Comparison of ENCODE assay signal across 15 mouse cellular contexts in genomic region chr7:121088745-121089144, GRCm38 (mm10). TPM values are rescaled to one million over a fixed set of nuclear protein-coding genes. Genes with fewer than 3 reads are reported as not detected.
DNase-seq lines count a peak whose midpoint lies in the region; ATAC-seq and TF ChIP-seq lines count a peak whose summit lies in the region.
"Had no signal": no experiment of that assay in that cellular context is flagged by ENCODE, and none has a peak within 500 bp of the region (broad histone marks: within the 10 kb centered on the region; RNA-seq: fewer than 3 reads in every experiment).

No protein-coding gene starts in this region.

- intact Hi-C loops in left cerebral cortex, adult 2 months (cut with DNase I) = no loop called here

- no peak for ATAC-seq in CD4-positive, CD25-positive, alpha-beta regulatory T cell, adult 4 months
- no peak for ATAC-seq in activated CD4-positive, CD25-positive, alpha-beta regulatory T cell, adult 4 months

- no peaks in the 10 kb centered on the region for H3K9me3 ChIP-seq in ES-Bruce4 (replicated peaks; ENCODE audit: control insufficient read depth, insufficient read depth, low read length, poor library complexity, severe bottlenecking)
- H3K9me3 ChIP-seq: stomach, embryonic 15.5 days had no signal

- H3K4me1 ChIP-seq in ES-Bruce4 (ENCODE audit: control insufficient read depth, insufficient read depth, low read length) = no peaks in the 10 kb centered on the region

- no peak overlapping the region for H3K27ac ChIP-seq in left cerebral cortex, adult 2 months
- no peak overlapping the region for H3K27ac ChIP-seq in ES-Bruce4 (ENCODE audit: insufficient read depth, low read length)
- H3K27ac ChIP-seq: stomach, embryonic 15.5 days had no signal

- no peak overlapping the region for H3K9ac ChIP-seq in ES-Bruce4 (ENCODE audit: low read depth, poor library complexity, severe bottlenecking)
- H3K9ac ChIP-seq: stomach, embryonic 15.5 days had no signal

- DNase-seq in CD4-positive, CD25-positive, alpha-beta regulatory T cell, adult 2 months (ENCODE audit: low read depth, low spot score) = peak; percentile 17
- no peak for DNase-seq in left cerebral cortex, adult 2 months (ENCODE audit: extremely low spot score in 1 of 2, low spot score in 2 of 2)
- no peak for DNase-seq in left cerebral cortex, adult 18-20 months (ENCODE audit: low spot score in 2 of 2)
- DNase-seq in brain, embryonic 14.5 days (ENCODE audit: low read depth) = no peak
- DNase-seq in adrenal gland, postnatal 36 days = no peak
- DNase-seq: adrenal gland, postnatal 25 days; cerebellum, adult 8-10 months; heart, postnatal 36 days; kidney, adult 11 months had no signal

- peak; percentile 11 for TF ChIP-seq CTCF in left cerebral cortex, adult 2 months (IDR thresholded peaks at IDR 0.05)
- TF ChIP-seq CTCF in ES-Bruce4 (IDR thresholded peaks at IDR 0.05; ENCODE audit: low read depth, low read length) = peak; percentile 33
- 0 out of 2 replicates have a peak, but pooled peaks have one; percentile 21 for TF ChIP-seq CTCF in brain, embryonic 14.5 days (IDR thresholded peaks at IDR 0.05; ENCODE audit: borderline replicate concordance, extremely low read depth, insufficient read depth, insufficient read length)

- no peak for TF ChIP-seq POLR2A in ES-Bruce4 (IDR thresholded peaks at IDR 0.05; ENCODE audit: insufficient read depth, low read length)
- no peak for TF ChIP-seq POLR2A in brain, embryonic 14.5 days (IDR thresholded peaks at IDR 0.05; ENCODE audit: borderline replicate concordance, extremely low read depth, insufficient read depth, insufficient read length, poor library complexity, severe bottlenecking)

- H3K36me3 ChIP-seq in ES-Bruce4 (ENCODE audit: control insufficient read depth, insufficient read depth, low read length, poor library complexity, severe bottlenecking) = no peaks in the 10 kb centered on the region
- H3K36me3 ChIP-seq: stomach, embryonic 15.5 days had no signal

- no peak overlapping the region for H3K4me3 ChIP-seq in left cerebral cortex, adult 2 months
- H3K4me3 ChIP-seq in ES-Bruce4 (ENCODE audit: low read depth, low read length) = no peak overlapping the region
- H3K4me3 ChIP-seq: erythroblast, embryonic 14.5 days; myocyte; stomach, embryonic 15.5 days had no signal

- no peak for TF ChIP-seq EP300 in ES-Bruce4 (IDR thresholded peaks at IDR 0.05; ENCODE audit: insufficient read depth, low read depth, low read length)

- H3K27me3 ChIP-seq in ES-Bruce4 (ENCODE audit: control insufficient read depth, insufficient read depth, low read length, poor library complexity, severe bottlenecking) = no peaks in the 10 kb centered on the region
- H3K27me3 ChIP-seq: stomach, embryonic 15.5 days had no signal

RNA-seq across cellular contexts. Expression of gene Otoa, which starts 7.3 kb away (rescaled TPM):
- not detected for polyA plus RNA-seq in CD4-positive, CD25-positive, alpha-beta regulatory T cell, adult 4 months (2017; shearing (Covaris generic))
- total RNA-seq in left cerebral cortex, adult 2 months (2021) = under 1 TPM; 0.18 to 0.37 TPM
- total RNA-seq in left cerebral cortex, adult 18-20 months (2021) = under 1 TPM; 0.19 to 0.49 TPM
- polyA plus RNA-seq in ES-Bruce4 (2011; ENCODE audit: insufficient read depth, insufficient read length, low read depth, missing spikeins) = not detected in 2 replicates
- polyA plus RNA-seq in brain, embryonic 14.5 days (2012; rRNA removed) = 0.46 and 0.52 TPM in 2 replicates
- not detected for polyA plus RNA-seq in activated CD4-positive, CD25-positive, alpha-beta regulatory T cell, adult 4 months (2017; shearing (Covaris generic))
- total RNA-seq in adrenal gland, postnatal 36 days (2021) = under 1 TPM; 0.43 to 0.82 TPM
- total RNA-seq: heart, postnatal 36 days had no signal
- polyA plus RNA-seq: erythroblast, embryonic 14.5 days had no signal

RNA-seq across cellular contexts. Expression of gene Igsf6, which starts 14.4 kb away (rescaled TPM):
- 1 to 10 TPM in 1 of 2 experiments, not detected in 1; 1.6 TPM for polyA plus RNA-seq in CD4-positive, CD25-positive, alpha-beta regulatory T cell, adult 4 months (2017; shearing (Covaris generic))
- total RNA-seq in left cerebral cortex, adult 2 months (2021) = under 1 TPM; 0.21 to 0.32 TPM
- under 1 TPM; 0.33 to 0.45 TPM for total RNA-seq in left cerebral cortex, adult 18-20 months (2021)
- not detected in 2 replicates for polyA plus RNA-seq in ES-Bruce4 (2011; ENCODE audit: insufficient read depth, insufficient read length, low read depth, missing spikeins)
- 0.20 and 0.36 TPM in 2 replicates for polyA plus RNA-seq in brain, embryonic 14.5 days (2012; rRNA removed)
- polyA plus RNA-seq in activated CD4-positive, CD25-positive, alpha-beta regulatory T cell, adult 4 months (2017; shearing (Covaris generic)) = under 1 TPM; 0.15 to 0.85 TPM
- 1 to 10 TPM; 1.6 to 2.7 TPM for total RNA-seq in adrenal gland, postnatal 36 days (2021)

RNA-seq across cellular contexts. Expression of gene Mettl9, which starts 54.5 kb away (rescaled TPM):
- polyA plus RNA-seq in CD4-positive, CD25-positive, alpha-beta regulatory T cell, adult 4 months (2017; shearing (Covaris generic)) = 1 to 10 TPM; 3.6 to 4.6 TPM
- 10 to 100 TPM; 81.9 to 93.1 TPM for total RNA-seq in left cerebral cortex, adult 2 months (2021)
- total RNA-seq in left cerebral cortex, adult 18-20 months (2021) = 100 to 1,000 TPM in 1 of 2 experiments, 10 to 100 TPM in 1; 97.5 to 106 TPM
- polyA plus RNA-seq in ES-Bruce4 (2011; ENCODE audit: insufficient read depth, insufficient read length, low read depth, missing spikeins) = 80.5 and 85.7 TPM in 2 replicates
- polyA plus RNA-seq in brain, embryonic 14.5 days (2012; rRNA removed) = 103 and 112 TPM in 2 replicates
- 1 to 10 TPM; 8.2 to 8.3 TPM for polyA plus RNA-seq in activated CD4-positive, CD25-positive, alpha-beta regulatory T cell, adult 4 months (2017; shearing (Covaris generic))
- total RNA-seq in adrenal gland, postnatal 36 days (2021) = 100 to 1,000 TPM; 107 to 136 TPM
